Mouse (Mus musculus) heart, embryonic 16.5 days (tissue): Measurements from ENCODE around the gene Rimklb. TPM values are rescaled to one million over a fixed set of nuclear protein-coding genes. Genes with fewer than 3 reads are reported as not detected.
"Not testable (repeated sequence)": the region's sequence is repeated elsewhere in the genome, so short reads cannot be mapped to it uniquely, and the experiment has no call there.

Experiments
- ATAC-seq: fragments of 200-750 bp; cut with Nextera tagmentation; replicated peaks from 2 replicates; pipeline ENCODE4 v1.8.0; 2017; ENCODE audit warnings: moderate number of reproducible peaks; ENCODE audit not compliant: insufficient read depth, low FRiP score; ENCODE audit errors: extremely low read depth
- H3K27ac ChIP-seq: fragments of 300-500 bp; sonication (generic); 2 replicates; pipeline ENCODE4 v1.5.1; 2014; ENCODE audit warnings: mild to moderate bottlenecking, low read length, control low read depth, moderate library complexity
- H3K27me3 ChIP-seq: fragments of 300-500 bp; sonication (generic); 2 replicates; pipeline ENCODE4 v1.6.1; 2014; ENCODE audit warnings: low read length, mixed read lengths; ENCODE audit not compliant: control insufficient read depth, insufficient read depth
- H3K36me3 ChIP-seq: fragments of 300-500 bp; sonication (generic); 2 replicates; pipeline ENCODE4 v1.6.1; 2014; ENCODE audit not compliant: control insufficient read depth, insufficient read depth
- H3K4me1 ChIP-seq: fragments of 300-500 bp; sonication (generic); 2 replicates; pipeline ENCODE4 v1.6.1; 2014; ENCODE audit warnings: low read length, mixed read lengths; ENCODE audit not compliant: control insufficient read depth, insufficient read depth
- H3K4me2 ChIP-seq: fragments of 300-500 bp; sonication (generic); 2 replicates; pipeline ENCODE4 v1.6.1; 2014; ENCODE audit warnings: low read depth, mild to moderate bottlenecking, control low read depth, low read length
- H3K4me3 ChIP-seq: fragments of 300-500 bp; sonication (generic); 2 replicates; pipeline ENCODE4 v1.5.1; 2014; ENCODE audit warnings: mild to moderate bottlenecking, control low read depth, low read length
- H3K9ac ChIP-seq: fragments of 300-500 bp; sonication (generic); 2 replicates; pipeline ENCODE4 v1.6.1; 2014; ENCODE audit warnings: low read length, control low read depth
- H3K9me3 ChIP-seq: fragments of 300-500 bp; sonication (generic); replicated peaks from 2 replicates; pipeline ENCODE4 v1.6.1; 2016; ENCODE audit warnings: low read length; ENCODE audit not compliant: control insufficient read depth
- WGBS: fragments of 180-500 bp; shearing (Covaris S2); extraction: QIAGEN DNeasy Blood & Tissue Kit; methylation state at CpG from one replicate; pipeline ENCODE4 v1.1.7; 2014; 5-methylcytosine and 5-hydroxymethylcytosine counted together
- polyA plus RNA-seq: library from polyadenylated mRNA; unstranded; fragments of >200 nt; fragmentation: Nextera tagmentation; extraction: Ambion mirVana; gene quantifications from 2 replicates; pipeline ENCODE4 v1.2.1, GENCODE M21; 2015

Rimklb gene
- polyA plus RNA-seq, 1 experiment from 2014 or later = 1.6 TPM

DNA sequence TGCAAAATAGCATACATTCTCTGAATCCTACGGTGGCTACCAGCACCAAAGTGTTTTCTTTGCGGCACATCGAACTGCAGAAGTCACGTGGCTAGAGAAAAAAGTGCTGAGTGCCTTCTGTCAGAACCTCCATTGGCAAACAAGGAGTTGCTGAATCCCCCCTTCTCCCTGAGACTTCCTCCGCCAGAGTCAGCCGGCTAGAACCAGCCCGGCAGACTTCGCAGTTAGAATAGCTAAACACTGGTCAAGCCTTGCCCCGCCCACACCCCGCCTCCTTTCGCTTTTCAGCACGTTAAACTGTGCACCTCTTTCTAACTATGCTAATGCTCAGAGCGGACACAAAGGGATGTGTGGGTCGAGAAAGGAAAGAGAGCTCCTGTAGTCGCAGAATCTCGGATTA lies 7.0 kb downstream of the Rimklb start:
- WGBS = under 1% methylated on average over 16 of the region's 16 CpGs

GRCm38 (mm10) chr6:122490929-122491512 lies 7.5 kb downstream of the Rimklb start:
- 0 out of 2 replicates have a peak overlapping the region, but pooled peaks have one; percentile 15 for H3K27ac ChIP-seq
- peak overlapping the region; percentile 53 for H3K4me3 ChIP-seq
- no peak for ATAC-seq
- H3K4me1 ChIP-seq = peaks cover 18% of the 10 kb centered on the region
- WGBS = 21% methylated on average over 15 of the region's 15 CpGs
- H3K36me3 ChIP-seq = no peaks in the 10 kb centered on the region
- no peaks in the 10 kb centered on the region for H3K9me3 ChIP-seq
- peak overlapping the region; percentile 79 for H3K4me2 ChIP-seq
- H3K27me3 ChIP-seq = peaks cover 32% of the 10 kb centered on the region
- H3K9ac ChIP-seq = peak overlapping the region; percentile 62

More for the DNA sequence above, 7.0 kb downstream of the Rimklb start:
- Histone ChIP-seq H3K9me3 (no peaks in the 10 kb centered on the region), H3K27ac (0 out of 2 replicates have a peak overlapping the region, but pooled peaks have one; percentile 15), H3K36me3 (no peaks in the 10 kb centered on the region), H3K4me3 (peak overlapping the region; percentile 53), H3K4me2 (peak overlapping the region; percentile 79), H3K27me3 (peaks cover 26% of the 10 kb centered on the region), H3K4me1 (peaks cover 18% of the 10 kb centered on the region), H3K9ac (peak overlapping the region; percentile 62)
- peak; percentile 77 for ATAC-seq

- Histone ChIP-seq H3K9ac (peak overlapping the region; percentile 70), H3K36me3 (no peaks in the 10 kb centered on the region), H3K27ac (no peak overlapping the region), H3K27me3 (peaks cover 46% of the 10 kb centered on the region), H3K4me3 (peak overlapping the region; percentile 80), H3K4me1 (no peaks in the 10 kb centered on the region), H3K4me2 (peak overlapping the region; percentile 96), H3K9me3 (no peaks in the 10 kb centered on the region)
- ATAC-seq = peak; percentile 70
- 2% methylated on average over 63 of the region's 111 CpGs for WGBS
These were observed 12.1 kb downstream of the Rimklb start for GRCm38 (mm10) chr6:122486297-122487117.

- H3K9me3 ChIP-seq = no peaks in the 10 kb centered on the region
- H3K27me3 ChIP-seq = peaks cover 46% of the 10 kb centered on the region
- no peak overlapping the region for H3K27ac ChIP-seq
- WGBS = 2% methylated on average over 51 of the region's 91 CpGs
- peak overlapping the region; percentile 70 for H3K9ac ChIP-seq
- peak overlapping the region; percentile 80 for H3K4me3 ChIP-seq
- peak overlapping the region; percentile 96 for H3K4me2 ChIP-seq
- peak; percentile 62 for ATAC-seq
- no peaks in the 10 kb centered on the region for H3K36me3 ChIP-seq
- no peaks in the 10 kb centered on the region for H3K4me1 ChIP-seq
These were observed 12.9 kb downstream of the Rimklb start for GRCm38 (mm10) chr6:122485401-122486296.

DNA sequence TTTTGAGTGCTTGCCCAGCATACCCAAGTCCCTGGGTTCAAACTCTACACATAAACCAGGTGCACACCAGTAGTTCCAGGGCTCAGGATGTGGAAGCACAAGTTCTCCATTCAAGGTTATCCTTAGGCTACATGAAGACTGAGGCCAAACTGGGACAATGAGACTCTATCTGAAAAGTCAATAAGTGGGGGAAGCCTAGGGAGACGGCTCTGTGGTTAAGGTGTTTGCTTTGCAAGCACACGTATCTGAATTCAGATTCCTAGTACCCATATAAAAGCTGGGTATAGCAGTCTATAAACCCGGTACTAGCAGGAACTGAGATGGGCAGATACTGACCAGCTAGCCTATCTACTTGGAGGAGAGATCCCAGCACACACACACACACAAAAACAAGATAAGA lies 20.5 kb downstream of the Rimklb start:
- Histone ChIP-seq H3K4me1 (no peaks in the 10 kb centered on the region), H3K27ac (no peak overlapping the region), H3K36me3 (no peaks in the 10 kb centered on the region), H3K4me3 (no peak overlapping the region), H3K4me2 (no peak overlapping the region), H3K9me3 (no peaks in the 10 kb centered on the region), H3K27me3 (0 out of 2 replicates have a peak, but pooled peaks cover 2% of the 10 kb centered on the region), H3K9ac (no peak overlapping the region)
- 74% methylated on average over 3 of the region's 3 CpGs for WGBS
- no peak for ATAC-seq

- not testable (repeated sequence) for ATAC-seq, H3K9ac ChIP-seq, H3K4me2 ChIP-seq, H3K27me3 ChIP-seq, H3K36me3 ChIP-seq, H3K27ac ChIP-seq, H3K4me3 ChIP-seq, H3K4me1 ChIP-seq, H3K9me3 ChIP-seq
- 85% methylated on average over 3 of the region's 3 CpGs for WGBS
These were observed 27.1 kb downstream of the Rimklb start for GRCm38 (mm10) chr6:122471461-122471860.

DNA sequence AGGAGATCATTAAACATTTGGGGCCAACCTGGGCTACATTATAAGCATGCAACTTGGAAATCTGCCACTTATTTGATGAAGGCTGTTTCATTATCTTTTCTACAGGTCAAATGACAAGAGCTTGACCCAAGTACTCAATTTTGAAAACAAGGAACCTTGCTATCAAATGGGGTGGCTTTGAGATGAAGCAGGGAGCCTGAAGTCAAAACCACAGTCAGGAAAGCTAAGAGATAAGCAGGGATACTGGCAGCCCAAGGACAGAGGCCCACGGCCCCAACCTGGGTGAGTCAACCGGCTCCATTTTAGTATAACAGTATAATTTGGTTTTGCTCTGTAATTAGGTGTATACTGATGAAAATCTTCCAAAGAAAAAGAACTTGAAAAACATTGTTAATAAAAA lies 28.3 kb downstream of the Rimklb start:
- 47% methylated on average over 2 of the region's 2 CpGs for WGBS
- H3K4me1 ChIP-seq = no peaks in the 10 kb centered on the region
- no peak for ATAC-seq

DNA sequence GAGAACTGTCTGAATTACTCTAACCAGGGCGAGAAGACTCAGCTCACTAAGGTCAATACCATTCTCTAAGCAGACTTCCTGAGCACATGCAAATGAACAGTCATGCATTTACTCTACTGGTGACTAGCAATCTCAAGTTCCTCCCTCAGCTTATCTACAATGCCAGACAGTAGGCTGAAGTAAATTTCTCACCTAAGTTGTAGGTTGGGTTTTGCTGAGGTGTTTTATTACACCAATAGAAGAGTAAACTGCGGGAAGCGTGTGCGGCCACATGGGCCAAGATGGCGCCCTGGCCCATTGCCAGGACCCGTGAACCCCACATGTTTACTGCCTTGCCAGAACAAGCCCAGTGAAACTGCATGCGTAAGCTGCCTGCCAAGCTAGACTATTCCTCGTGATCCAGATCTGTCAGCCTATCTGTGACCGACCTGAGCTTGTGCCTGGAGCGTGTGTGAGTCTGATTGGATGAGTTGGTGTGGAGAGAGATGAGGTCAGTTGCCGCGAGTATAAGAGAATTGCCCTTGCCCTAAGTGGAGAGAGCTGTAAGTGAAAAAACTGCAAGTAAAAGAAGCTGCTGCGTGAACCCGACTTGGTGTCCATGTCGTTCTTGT lies 29.4 kb downstream of the Rimklb start:
- H3K27me3 ChIP-seq = no peaks in the 10 kb centered on the region
- H3K9ac ChIP-seq = no peak overlapping the region
- H3K4me3 ChIP-seq = no peak overlapping the region
- H3K4me2 ChIP-seq = no peak overlapping the region
- no peak for ATAC-seq
- H3K4me1 ChIP-seq = no peaks in the 10 kb centered on the region
- no peaks in the 10 kb centered on the region for H3K36me3 ChIP-seq
- H3K27ac ChIP-seq = no peak overlapping the region
- H3K9me3 ChIP-seq = no peaks in the 10 kb centered on the region
- WGBS = 88% methylated on average over 15 of the region's 15 CpGs

More for the DNA sequence above, 28.3 kb downstream of the Rimklb start:
- H3K27me3 ChIP-seq = no peaks in the 10 kb centered on the region
- H3K4me2 ChIP-seq = no peak overlapping the region
- H3K9ac ChIP-seq = no peak overlapping the region
- no peaks in the 10 kb centered on the region for H3K9me3 ChIP-seq
- H3K27ac ChIP-seq = no peak overlapping the region
- no peaks in the 10 kb centered on the region for H3K36me3 ChIP-seq
- no peak overlapping the region for H3K4me3 ChIP-seq
